Mouse (Mus musculus) heart, adult 2 months (tissue): ENCODE measurements around the gene Tepp. TPM values are rescaled to one million over a fixed set of nuclear protein-coding genes. Genes with fewer than 3 reads are reported as not detected.
A peak's percentile ranks its signal among the peaks of the same experiment; 100 is the strongest.

Source experiments
- DNase-seq, 2 experiments: peaks; one replicate each; pipeline ENCODE4 v3.0.0; 2021
- H3K27ac ChIP-seq: fragments of 200-600 bp; 2 replicates; pipeline ENCODE4 v1.8.1; 2022
- H3K27me3 ChIP-seq: fragments of 200-500 bp; 2 replicates; pipeline ENCODE4 v1.6.1; 2012; ENCODE audit warnings: mild to moderate bottlenecking, low read length, inconsistent platforms, mixed read lengths; ENCODE audit not compliant: control insufficient read depth, insufficient read depth
- H3K36me3 ChIP-seq: fragments of 200-500 bp; 2 replicates; pipeline ENCODE4 v1.6.1; 2012; ENCODE audit warnings: low read length, inconsistent platforms; ENCODE audit not compliant: control insufficient read depth, insufficient read depth
- H3K4me1 ChIP-seq: fragments of 200-500 bp; 2 replicates; pipeline ENCODE4 v1.6.1; 2011; ENCODE audit warnings: low read length; ENCODE audit not compliant: control insufficient read depth, insufficient read depth
- H3K4me3 ChIP-seq: fragments of 200-600 bp; 2 replicates; pipeline ENCODE4 v1.8.1; 2022
- H3K79me2 ChIP-seq: fragments of 200-500 bp; replicated peaks from 2 replicates; pipeline ENCODE4 v1.6.1; 2012; ENCODE audit warnings: mild to moderate bottlenecking, inconsistent platforms, low read length, moderate library complexity, mixed read lengths; ENCODE audit not compliant: control insufficient read depth, insufficient read depth
- H3K9ac ChIP-seq: fragments of 200-500 bp; 2 replicates; pipeline ENCODE4 v1.6.1; 2012; ENCODE audit warnings: low read depth, mild to moderate bottlenecking, control low read depth, inconsistent platforms, low read length, mixed read lengths
- CTCF ChIP-seq: fragments of 200-600 bp; IDR thresholded peaks from 2 replicates; pipeline ENCODE4 v1.8.1; 2022; ENCODE audit warnings: antibody characterized with exemption, mild to moderate bottlenecking, moderate library complexity
- EP300 ChIP-seq: fragments of 200-500 bp; IDR thresholded peaks from 2 replicates; pipeline ENCODE4 v1.6.1; 2011; ENCODE audit warnings: low read depth, low read length, control low read depth; ENCODE audit not compliant: insufficient read depth
- POLR2A ChIP-seq: fragments of 200-500 bp; IDR thresholded peaks from 2 replicates; pipeline ENCODE4 v1.6.1; 2011; ENCODE audit warnings: mild to moderate bottlenecking, low read depth, low read length, control low read depth; ENCODE audit not compliant: insufficient read depth
- WGBS: fragments of 180-500 bp; shearing (Covaris S2); methylation state at CpG from one replicate; pipeline ENCODE4 v1.1.7; 2018; 5-methylcytosine and 5-hydroxymethylcytosine counted together
- intact Hi-C: fragments of 180-260 bp; cut with DNase I; formaldehyde crosslinking; loops from one replicate; pipeline ENCODE4 v1.15.1; 2025
- polyA plus RNA-seq: library from polyadenylated mRNA; depleted of rRNA; stranded (reverse); fragments of >200 nt; gene quantifications from 2 replicates; pipeline ENCODE4 v1.2.3, GENCODE M21; 2012
- total RNA-seq, 2 experiments: library from RNA; stranded (reverse); gene quantifications; 2 replicates each; pipeline ENCODE4 v1.2.3; 2021

Gene Tepp
- total and polyA plus RNA-seq, 3 experiments: 0.59 TPM; not detected in 2

DNA sequence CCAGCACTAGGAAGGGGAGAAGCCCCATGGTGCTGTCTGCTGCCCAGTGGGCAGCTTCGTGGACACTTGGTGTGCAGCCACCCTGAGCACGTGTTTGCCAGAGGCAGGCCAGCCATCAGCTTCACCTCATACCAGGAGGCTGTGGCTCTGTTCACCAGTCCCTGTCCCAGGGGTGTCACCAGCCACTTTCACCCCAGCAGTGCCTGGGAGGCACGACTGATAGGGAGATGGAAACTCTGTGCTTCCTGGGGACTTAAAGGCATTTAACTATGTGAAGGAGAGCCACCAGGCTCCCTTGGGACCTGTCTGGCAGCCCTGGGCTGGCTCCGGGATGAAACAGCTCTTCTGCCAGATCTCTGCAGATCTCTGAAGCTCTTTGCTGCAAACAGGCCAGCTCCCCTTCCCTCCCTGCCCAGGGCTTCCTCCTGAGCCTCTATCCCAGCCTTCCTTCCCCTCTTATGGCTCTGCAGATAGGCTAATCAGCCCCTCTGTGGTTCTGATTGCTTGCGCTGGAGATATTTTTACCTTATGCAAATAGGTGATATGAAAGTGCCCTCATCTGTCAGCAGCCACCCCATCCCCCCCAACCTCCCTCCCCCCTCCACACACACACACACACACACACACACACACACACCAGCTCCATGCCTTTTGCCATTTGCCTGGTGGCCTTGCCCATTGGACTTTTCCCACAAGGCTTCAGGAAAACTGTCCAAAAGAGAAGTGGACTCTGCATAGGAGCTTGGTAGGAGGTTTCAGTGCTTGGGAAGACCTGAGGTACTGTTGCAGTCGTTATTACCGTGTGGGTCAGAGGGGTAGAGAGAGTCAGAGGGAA, 50.0 kb downstream of the Tepp start:
- no peak overlapping the region for H3K4me3 ChIP-seq

GRCm38 (mm10) chr8:95361016-95361341, 50.6 kb downstream of the Tepp start:
- Histone ChIP-seq H3K9ac (peak overlapping the region; percentile 14), H3K27me3 (no peaks in the 10 kb centered on the region), H3K79me2 (peaks cover 11% of the 10 kb centered on the region), H3K27ac (peak overlapping the region; percentile 70), H3K4me1 (peaks cover 35% of the 10 kb centered on the region), H3K36me3 (peaks cover 25% of the 10 kb centered on the region), H3K4me3 (no peak overlapping the region)
- TF ChIP-seq EP300 (no peak), CTCF (no peak), POLR2A (no peak)
- intact Hi-C loops: no loop called here
- no peak for DNase-seq
- WGBS: 61% methylated on average over 3 of the region's 3 CpGs

More for the DNA sequence above, 50.0 kb downstream of the Tepp start:
- Histone ChIP-seq H3K27ac (peak overlapping the region; percentile 70), H3K9ac (peak overlapping the region; percentile 14; the same call in 1 of the 2 replicates), H3K27me3 (no peaks in the 10 kb centered on the region), H3K36me3 (peaks cover 23% of the 10 kb centered on the region), H3K79me2 (peaks cover 11% of the 10 kb centered on the region), H3K4me1 (peaks cover 38% of the 10 kb centered on the region)
- TF ChIP-seq EP300 (0 out of 2 replicates have a peak, but pooled peaks have one; percentile 23), CTCF (no peak), POLR2A (0 out of 2 replicates have a peak, but pooled peaks have one; percentile 52)
- WGBS: 13% methylated on average over 7 of the region's 7 CpGs
- DNase-seq: peak; percentile 57 to 58
- intact Hi-C loops: no loop called here

DNA sequence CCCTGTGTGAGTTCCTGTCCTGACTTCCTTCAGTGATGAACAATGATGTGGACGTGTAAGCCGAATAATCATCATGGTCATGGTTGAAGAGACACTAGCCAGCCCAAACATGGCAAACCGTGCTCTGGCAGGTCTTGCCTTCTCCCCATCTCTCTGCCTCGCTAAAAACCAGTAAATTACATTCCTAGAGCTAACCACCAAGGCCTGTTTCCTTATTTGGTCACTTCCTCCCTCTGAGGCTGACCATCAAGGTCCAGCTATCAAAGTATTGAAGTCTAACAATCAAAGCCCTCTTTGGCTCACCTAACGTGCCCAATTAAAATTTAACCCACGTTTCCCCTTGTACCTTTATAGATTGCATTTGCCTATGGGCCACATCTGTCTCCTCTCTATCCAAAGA, 51.9 kb downstream of the Tepp start:
- no peak overlapping the region for H3K4me3 ChIP-seq
- TF ChIP-seq EP300 (no peak), CTCF (no peak), POLR2A (no peak)
- no peak for DNase-seq
- H3K36me3 ChIP-seq: peaks cover 22% of the 10 kb centered on the region
- WGBS: 45% methylated on average over 6 of the region's 6 CpGs
- no peaks in the 10 kb centered on the region for H3K27me3 ChIP-seq
- peaks cover 32% of the 10 kb centered on the region for H3K4me1 ChIP-seq
- intact Hi-C loops: no loop called here
- H3K27ac ChIP-seq: no peak overlapping the region
- H3K9ac ChIP-seq: no peak overlapping the region
- H3K79me2 ChIP-seq: peaks cover 12% of the 10 kb centered on the region

GRCm38 (mm10) chr8:95363849-95364248, 53.5 kb downstream of the Tepp start:
- TF ChIP-seq POLR2A (no peak), CTCF (no peak), EP300 (no peak)
- no peak overlapping the region for H3K27ac ChIP-seq
- no peak overlapping the region for H3K4me3 ChIP-seq
- intact Hi-C loops: no loop called here
- peaks cover 15% of the 10 kb centered on the region for H3K36me3 ChIP-seq
- 90% methylated on average over 2 of the region's 2 CpGs for WGBS
- H3K9ac ChIP-seq: no peak overlapping the region
- no peak for DNase-seq
- H3K27me3 ChIP-seq: no peaks in the 10 kb centered on the region
- H3K79me2 ChIP-seq: peaks cover 14% of the 10 kb centered on the region
- peaks cover 29% of the 10 kb centered on the region for H3K4me1 ChIP-seq

GRCm38 (mm10) chr8:95369581-95370326, 59.4 kb downstream of the Tepp start:
- no peaks in the 10 kb centered on the region for H3K27me3 ChIP-seq
- H3K79me2 ChIP-seq: peaks cover 4% of the 10 kb centered on the region; the same call in 1 of the 2 replicates
- DNase-seq: no peak
- H3K4me3 ChIP-seq: no peak overlapping the region
- intact Hi-C loops: no loop called here
- TF ChIP-seq EP300 (no peak), POLR2A (no peak), CTCF (no peak)
- 66% methylated on average over 20 of the region's 20 CpGs for WGBS
- H3K36me3 ChIP-seq: peaks cover 5% of the 10 kb centered on the region
- peaks cover 10% of the 10 kb centered on the region for H3K4me1 ChIP-seq
- no peak overlapping the region for H3K9ac ChIP-seq
- no peak overlapping the region for H3K27ac ChIP-seq
